Mouse (Mus musculus): Measurements from ENCODE around the gene Ephb4.

GRCm38 (mm10) chr5:137334317-137334716 lies 15.6 kb upstream of the Ephb4 start:
- TF ChIP-seq CTCF (IDR thresholded peaks at IDR 0.05; ENCODE audit: insufficient read depth, low read depth, low read length) (no peak), POLR2A (IDR thresholded peaks at IDR 0.05; ENCODE audit: insufficient read depth, low read depth, low read length) (no peak)

Data from olfactory bulb, adult 2 months (tissue).